Comparison of ENCODE assay signal across 21 mouse cellular contexts in genomic region chr12:81063336-81063955, GRCm38 (mm10). TPM values are rescaled to one million over a fixed set of nuclear protein-coding genes. Genes with fewer than 3 reads are reported as not detected.
DNase-seq lines count a peak whose midpoint lies in the region; ATAC-seq and TF ChIP-seq lines count a peak whose summit lies in the region.
"Had no signal": no experiment of that assay in that cellular context is flagged by ENCODE, and none has a peak within 500 bp of the region (broad histone marks: within the 10 kb centered on the region; RNA-seq: fewer than 3 reads in every experiment).

No protein-coding gene starts in this region.

- H3K27ac ChIP-seq in heart, embryonic 16.5 days (ENCODE audit: low read length): no peak overlapping the region
- peak overlapping the region; percentile 90 for H3K27ac ChIP-seq in thymus, adult 2 months (ENCODE audit: control insufficient read depth, insufficient read depth, low read length)
- H3K27ac ChIP-seq in kidney, embryonic 14.5 days (ENCODE audit: low read depth, low read length): no peak overlapping the region
- H3K27ac ChIP-seq: embryonic facial prominence, embryonic 12.5 days; forebrain, embryonic 12.5 days; hindbrain, embryonic 13.5 days; hindbrain, postnatal 0 days had no signal

- no peaks in the 10 kb centered on the region for H3K27me3 ChIP-seq in heart, embryonic 16.5 days (ENCODE audit: control insufficient read depth, insufficient read depth, low read length)
- H3K27me3 ChIP-seq in thymus, adult 2 months (ENCODE audit: control insufficient read depth, insufficient read depth, low read length): no peaks in the 10 kb centered on the region
- H3K27me3 ChIP-seq in kidney, embryonic 14.5 days (ENCODE audit: control insufficient read depth, insufficient read depth, low read length): no peaks in the 10 kb centered on the region
- H3K27me3 ChIP-seq: CH12.LX; embryonic facial prominence, embryonic 12.5 days; forebrain, embryonic 12.5 days; heart, embryonic 12.5 days; hindbrain, embryonic 13.5 days had no signal

- H3K4me2 ChIP-seq in heart, embryonic 16.5 days (ENCODE audit: low read depth, low read length): no peak overlapping the region
- H3K4me2 ChIP-seq in kidney, embryonic 14.5 days (replicated peaks; ENCODE audit: low read depth, low read length): no peak overlapping the region
- H3K4me2 ChIP-seq: embryonic facial prominence, embryonic 12.5 days; forebrain, embryonic 12.5 days; heart, embryonic 12.5 days; hindbrain, embryonic 13.5 days had no signal

- no peaks in the 10 kb centered on the region for H3K9me3 ChIP-seq in heart, embryonic 16.5 days (replicated peaks; ENCODE audit: control insufficient read depth, low read length)
- H3K9me3 ChIP-seq in kidney, embryonic 14.5 days (ENCODE audit: control insufficient read depth, low read length): no peaks in the 10 kb centered on the region
- H3K9me3 ChIP-seq: embryonic facial prominence, embryonic 12.5 days; forebrain, embryonic 12.5 days; heart, embryonic 12.5 days; hindbrain, embryonic 13.5 days had no signal

- peak; percentile 23; the same call in 1 of the 2 replicates for ATAC-seq in heart, embryonic 16.5 days (replicated peaks; ENCODE audit: extremely low read depth, insufficient read depth, low FRiP score)
- no peak for ATAC-seq in kidney, embryonic 14.5 days (ENCODE audit: low FRiP score, low TSS enrichment)
- ATAC-seq: forebrain, embryonic 16.5 days; hindbrain, postnatal 0 days; Patski had no signal

- 76% methylated on average over 6 of the region's 6 CpGs for WGBS in heart, embryonic 16.5 days
- 56% methylated on average over 6 of the region's 6 CpGs for WGBS in thymus, adult 2 months
- WGBS in kidney, embryonic 14.5 days: 90% methylated on average over 6 of the region's 6 CpGs

- no peak for TF ChIP-seq CTCF in thymus, adult 2 months (IDR thresholded peaks at IDR 0.05; ENCODE audit: borderline replicate concordance, control insufficient read depth, extremely low read depth, insufficient read depth, low read length, poor library complexity)

- no peak for TF ChIP-seq POLR2A in thymus, adult 2 months (IDR thresholded peaks at IDR 0.05; ENCODE audit: control insufficient read depth, extremely low read depth, insufficient read depth, low read length, poor library complexity)

- H3K36me3 ChIP-seq in heart, embryonic 16.5 days (ENCODE audit: control insufficient read depth, insufficient read depth): no peaks in the 10 kb centered on the region
- no peaks in the 10 kb centered on the region for H3K36me3 ChIP-seq in thymus, adult 2 months (ENCODE audit: control insufficient read depth, insufficient read depth, low read length)
- H3K36me3 ChIP-seq in kidney, embryonic 14.5 days (ENCODE audit: control insufficient read depth, insufficient read depth, low read length): no peaks in the 10 kb centered on the region
- H3K36me3 ChIP-seq: embryonic facial prominence, embryonic 12.5 days; forebrain, embryonic 12.5 days; heart, embryonic 12.5 days; hindbrain, embryonic 13.5 days had no signal

- no peak overlapping the region for H3K4me3 ChIP-seq in heart, embryonic 16.5 days (ENCODE audit: low read length)
- H3K4me3 ChIP-seq in thymus, adult 2 months (ENCODE audit: control insufficient read depth, insufficient read depth, low read length): no peak overlapping the region
- H3K4me3 ChIP-seq in kidney, embryonic 14.5 days (ENCODE audit: low read length): no peak overlapping the region
- H3K4me3 ChIP-seq: embryonic facial prominence, embryonic 12.5 days; forebrain, embryonic 12.5 days; heart, embryonic 12.5 days; hindbrain, embryonic 13.5 days had no signal

- H3K9ac ChIP-seq in heart, embryonic 16.5 days (ENCODE audit: low read length): no peak overlapping the region
- H3K9ac ChIP-seq in kidney, embryonic 14.5 days (ENCODE audit: low read depth, low read length): no peak overlapping the region
- H3K9ac ChIP-seq: embryonic facial prominence, embryonic 12.5 days; forebrain, embryonic 12.5 days; heart, embryonic 12.5 days; hindbrain, embryonic 13.5 days had no signal

- no peak for DNase-seq in heart, adult 8-10 months (ENCODE audit: low spot score)
- peak; percentile 63 for DNase-seq in thymus, adult 2 months
- peak; percentile 66 for DNase-seq in thymus, postnatal 25 days
- no peak for DNase-seq in urinary bladder, adult 18-20 months (ENCODE audit: low spot score in 2 of 2)
- DNase-seq: adrenal gland, adult 2 months; adrenal gland, postnatal 25 days; cerebellum, adult 18-20 months; cerebellum, postnatal 10 days; gastrocnemius, postnatal 14 days; heart, adult 18-20 months; heart, postnatal 10 days had no signal

- no peaks in the 10 kb centered on the region for H3K4me1 ChIP-seq in heart, embryonic 16.5 days (ENCODE audit: control insufficient read depth, insufficient read depth, low read length)
- peaks cover 19% of the 10 kb centered on the region for H3K4me1 ChIP-seq in thymus, adult 2 months (replicated peaks; ENCODE audit: control insufficient read depth, insufficient read depth, low read length)
- H3K4me1 ChIP-seq in kidney, embryonic 14.5 days (ENCODE audit: control insufficient read depth, insufficient read depth, low read length): no peaks in the 10 kb centered on the region
- H3K4me1 ChIP-seq: forebrain, embryonic 12.5 days; heart, embryonic 12.5 days; hindbrain, embryonic 13.5 days had no signal

RNA-seq across cellular contexts. Expression of gene Smoc1, which starts 36.8 kb away (rescaled TPM):
- 6.8 and 8.6 TPM in 2 replicates for polyA plus RNA-seq in heart, embryonic 16.5 days (2015; fragmentation: Nextera tagmentation; extraction: Ambion mirVana)
- 1 to 10 TPM; 5.1 to 6.7 (median 5.6) TPM for total RNA-seq in heart, adult 8-10 months (2022)
- 41.7 and 46.1 TPM in 2 replicates for polyA plus RNA-seq in thymus, adult 2 months (2012; rRNA removed)
- polyA plus RNA-seq in kidney, embryonic 14.5 days (2014; fragmentation: Nextera tagmentation; extraction: Ambion mirVana): 1.0 and 1.1 TPM in 2 replicates

Comparison
In these comparisons a context has a peak if more than half of its experiments do, and no peak if none do; other contexts are left out.
1. DNase-seq: peak in thymus, adult 2 months (single experiment) and thymus, postnatal 25 days (single experiment); none in heart, adult 8-10 months (single experiment) and urinary bladder, adult 18-20 months (0 of 2).